Mouse (Mus musculus): ENCODE data around the gene Tmem132b. TPM values are rescaled to one million over a fixed set of nuclear protein-coding genes. Genes with fewer than 3 reads are reported as not detected.

The Tmem132b gene
- polyA plus RNA-seq, 1 experiment from 2014 or later = 4.2 TPM

DNA sequence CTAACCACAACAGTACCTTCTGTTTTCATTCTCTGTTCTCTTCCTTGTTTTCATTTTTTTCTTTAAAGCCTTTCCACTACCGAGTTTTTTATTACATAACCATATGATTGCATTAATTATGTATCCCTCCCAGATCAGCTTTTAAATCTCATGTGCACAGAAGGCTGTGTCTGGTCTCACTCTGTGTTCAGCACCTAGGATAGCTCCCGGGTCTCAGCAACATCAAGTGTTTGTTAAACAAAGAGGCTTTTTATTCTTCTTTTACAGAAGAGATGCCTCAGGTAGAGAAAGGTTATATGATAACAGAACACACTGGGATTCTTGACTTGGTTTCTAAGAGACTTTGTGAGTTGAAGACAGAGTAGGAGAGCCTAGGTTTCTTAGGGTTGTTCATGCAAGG, 241.2 kb downstream of the Tmem132b start:
- WGBS = 48% methylated on average over 2 of the region's 2 CpGs
- no peaks in the 10 kb centered on the region for H3K36me3 ChIP-seq (ENCODE audit: control insufficient read depth, insufficient read depth, low read length)
- H3K4me2 ChIP-seq (ENCODE audit: low read length) = no peak overlapping the region

DNA sequence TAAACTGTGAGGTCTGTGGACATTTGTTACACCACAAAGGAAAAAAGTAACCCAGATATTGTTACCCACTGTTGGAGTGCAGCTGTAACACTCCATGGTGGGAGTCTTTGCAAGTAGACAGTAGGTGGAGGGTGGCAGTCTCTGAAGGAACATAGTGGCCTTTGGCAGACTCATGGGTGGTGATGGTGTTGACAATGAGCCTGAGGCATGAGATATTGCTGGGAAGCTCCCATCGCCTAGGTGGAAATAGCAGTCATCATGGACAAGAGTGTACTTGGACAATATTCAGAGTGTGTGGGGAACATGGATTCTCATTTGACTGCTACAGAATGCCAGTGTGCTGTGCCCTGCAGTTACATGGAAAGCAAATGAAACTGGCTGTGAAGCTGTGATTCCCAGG, 248.8 kb downstream of the Tmem132b start:
- no peak overlapping the region for H3K4me2 ChIP-seq (ENCODE audit: low read length)
- no peak for ATAC-seq
- WGBS = 100% methylated on average over 1 of the region's 1 CpGs
- H3K4me3 ChIP-seq (ENCODE audit: low read length) = no peak overlapping the region
- H3K9ac ChIP-seq (ENCODE audit: low read depth, low read length) = no peak overlapping the region
- no peak overlapping the region for H3K27ac ChIP-seq (ENCODE audit: low read depth, low read length)
- no peaks in the 10 kb centered on the region for H3K27me3 ChIP-seq (replicated peaks; ENCODE audit: control insufficient read depth, insufficient read depth, low read length)
- no peaks in the 10 kb centered on the region for H3K4me1 ChIP-seq (ENCODE audit: control insufficient read depth, insufficient read depth, low read depth, low read length)
- no peaks in the 10 kb centered on the region for H3K36me3 ChIP-seq (ENCODE audit: control insufficient read depth, insufficient read depth, low read length)
- no peaks in the 10 kb centered on the region for H3K9me3 ChIP-seq (ENCODE audit: control insufficient read depth, low read length)

More for the DNA sequence above, 241.2 kb downstream of the Tmem132b start:
- Histone ChIP-seq H3K4me1 (ENCODE audit: control insufficient read depth, insufficient read depth, low read depth, low read length) (no peaks in the 10 kb centered on the region), H3K27me3 (replicated peaks; ENCODE audit: control insufficient read depth, insufficient read depth, low read length) (no peaks in the 10 kb centered on the region), H3K27ac (ENCODE audit: low read depth, low read length) (no peak overlapping the region), H3K9me3 (ENCODE audit: control insufficient read depth, low read length) (no peaks in the 10 kb centered on the region), H3K9ac (ENCODE audit: low read depth, low read length) (no peak overlapping the region), H3K4me3 (ENCODE audit: low read length) (no peak overlapping the region)
- no peak for ATAC-seq

DNA sequence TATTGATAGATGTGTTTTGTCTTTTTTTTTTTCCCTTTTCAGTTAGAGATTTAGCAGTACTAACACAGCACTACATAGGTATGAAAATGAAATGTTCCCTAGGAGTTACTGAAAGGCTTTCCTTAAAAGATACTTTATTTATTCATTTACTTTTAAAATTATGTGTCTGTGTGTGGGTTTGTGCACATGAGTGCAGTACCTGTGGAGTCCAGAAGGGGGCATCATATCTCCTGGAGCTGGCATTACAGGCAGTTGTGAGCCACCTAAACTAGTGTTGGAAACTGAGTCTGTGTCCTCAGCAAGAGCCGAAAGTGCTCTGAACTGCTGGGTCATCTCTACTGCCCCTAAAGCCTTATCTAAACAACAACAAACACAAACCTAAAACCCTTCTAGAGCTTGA, 261.1 kb downstream of the Tmem132b start:
- Histone ChIP-seq H3K4me1 (ENCODE audit: control insufficient read depth, insufficient read depth, low read depth, low read length) (no peaks in the 10 kb centered on the region), H3K27ac (ENCODE audit: low read depth, low read length) (no peak overlapping the region), H3K4me2 (ENCODE audit: low read length) (no peak overlapping the region), H3K9me3 (ENCODE audit: control insufficient read depth, low read length) (0 out of 2 replicates have a peak, but pooled peaks cover 2% of the 10 kb centered on the region), H3K9ac (ENCODE audit: low read depth, low read length) (no peak overlapping the region), H3K27me3 (replicated peaks; ENCODE audit: control insufficient read depth, insufficient read depth, low read length) (no peaks in the 10 kb centered on the region), H3K36me3 (ENCODE audit: control insufficient read depth, insufficient read depth, low read length) (no peaks in the 10 kb centered on the region), H3K4me3 (ENCODE audit: low read length) (no peak overlapping the region)
- ATAC-seq = no peak
- WGBS = 93% methylated on average over 1 of the region's 1 CpGs

DNA sequence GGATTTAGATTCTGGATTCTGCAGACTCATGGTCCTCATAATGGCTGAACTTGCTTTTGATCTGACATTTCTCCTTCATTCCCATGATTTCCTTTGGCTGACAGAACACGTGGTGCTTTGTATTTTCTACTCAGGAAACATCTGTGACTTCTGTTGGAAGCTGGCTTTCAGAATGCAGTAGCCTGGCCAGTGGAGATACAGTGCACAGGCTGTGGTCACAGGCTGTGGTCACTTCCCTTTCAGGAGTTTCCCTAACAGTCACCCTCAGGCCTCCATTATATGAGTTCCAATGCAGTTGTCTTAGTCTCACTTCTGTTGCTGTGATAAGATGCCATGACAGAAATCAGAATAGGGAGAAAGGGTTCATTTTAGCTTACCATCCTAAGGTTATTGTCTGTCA, 262.7 kb downstream of the Tmem132b start:
- no peaks in the 10 kb centered on the region for H3K27me3 ChIP-seq (replicated peaks; ENCODE audit: control insufficient read depth, insufficient read depth, low read length)
- no peak overlapping the region for H3K4me2 ChIP-seq (ENCODE audit: low read length)
- H3K36me3 ChIP-seq (ENCODE audit: control insufficient read depth, insufficient read depth, low read length) = no peaks in the 10 kb centered on the region
- 0 out of 2 replicates have a peak, but pooled peaks cover 2% of the 10 kb centered on the region for H3K9me3 ChIP-seq (ENCODE audit: control insufficient read depth, low read length)
- ATAC-seq = no peak
- no peak overlapping the region for H3K27ac ChIP-seq (ENCODE audit: low read depth, low read length)
- 58% methylated on average over 1 of the region's 1 CpGs for WGBS
- H3K4me1 ChIP-seq (ENCODE audit: control insufficient read depth, insufficient read depth, low read depth, low read length) = no peaks in the 10 kb centered on the region
- no peak overlapping the region for H3K4me3 ChIP-seq (ENCODE audit: low read length)
- no peak overlapping the region for H3K9ac ChIP-seq (ENCODE audit: low read depth, low read length)

DNA sequence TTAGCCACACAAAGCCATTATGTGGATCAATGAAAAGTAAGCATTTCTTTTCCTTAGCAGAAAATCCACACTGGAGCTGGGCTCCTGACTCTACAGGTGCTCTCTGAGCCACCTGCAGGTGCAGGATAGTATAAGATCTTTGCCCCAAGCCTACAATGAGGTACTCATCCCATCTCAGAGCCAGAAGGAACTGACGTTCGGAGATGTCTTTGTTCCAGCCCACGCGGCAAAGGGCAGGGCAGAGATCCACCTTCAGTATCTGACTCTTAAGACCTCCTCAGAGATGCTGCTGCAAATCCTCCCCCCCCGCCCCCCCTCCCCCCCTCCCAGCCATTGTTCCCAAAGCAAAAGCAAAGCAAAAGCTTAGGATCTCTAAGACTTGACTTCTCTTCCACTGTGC, 268.0 kb downstream of the Tmem132b start:
- H3K9ac ChIP-seq (ENCODE audit: low read depth, low read length) = no peak overlapping the region
- WGBS = 21% methylated on average over 5 of the region's 5 CpGs
- no peak overlapping the region for H3K4me3 ChIP-seq (ENCODE audit: low read length)
- no peaks in the 10 kb centered on the region for H3K36me3 ChIP-seq (ENCODE audit: control insufficient read depth, insufficient read depth, low read length)
- no peaks in the 10 kb centered on the region for H3K4me1 ChIP-seq (ENCODE audit: control insufficient read depth, insufficient read depth, low read depth, low read length)
- no peak for ATAC-seq
- no peak overlapping the region for H3K4me2 ChIP-seq (ENCODE audit: low read length)
- no peaks in the 10 kb centered on the region for H3K27me3 ChIP-seq (replicated peaks; ENCODE audit: control insufficient read depth, insufficient read depth, low read length)
- no peak overlapping the region for H3K27ac ChIP-seq (ENCODE audit: low read depth, low read length)
- no peaks in the 10 kb centered on the region for H3K9me3 ChIP-seq (ENCODE audit: control insufficient read depth, low read length)

DNA sequence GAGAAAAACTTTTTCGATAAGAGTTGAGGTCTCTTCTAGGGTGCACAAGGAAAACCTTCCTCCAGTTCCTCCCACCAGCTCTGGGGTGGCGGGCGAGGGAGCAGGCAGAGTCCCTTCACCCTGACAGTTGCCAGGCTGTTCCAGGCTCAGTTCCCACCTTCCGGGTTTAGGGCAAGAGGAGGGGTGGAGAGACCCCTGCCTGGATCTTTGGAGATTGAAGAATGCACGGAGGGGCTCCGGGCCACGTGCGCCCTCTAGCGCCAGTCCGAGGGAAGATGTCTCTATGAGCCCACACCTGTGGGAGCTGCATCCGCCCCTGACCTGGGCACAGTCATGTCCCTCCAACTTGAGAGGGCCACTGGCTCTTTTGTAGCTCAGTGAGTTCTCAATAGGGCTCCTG, 268.5 kb downstream of the Tmem132b start:
- WGBS = 7% methylated on average over 10 of the region's 11 CpGs
- ATAC-seq = no peak

DNA sequence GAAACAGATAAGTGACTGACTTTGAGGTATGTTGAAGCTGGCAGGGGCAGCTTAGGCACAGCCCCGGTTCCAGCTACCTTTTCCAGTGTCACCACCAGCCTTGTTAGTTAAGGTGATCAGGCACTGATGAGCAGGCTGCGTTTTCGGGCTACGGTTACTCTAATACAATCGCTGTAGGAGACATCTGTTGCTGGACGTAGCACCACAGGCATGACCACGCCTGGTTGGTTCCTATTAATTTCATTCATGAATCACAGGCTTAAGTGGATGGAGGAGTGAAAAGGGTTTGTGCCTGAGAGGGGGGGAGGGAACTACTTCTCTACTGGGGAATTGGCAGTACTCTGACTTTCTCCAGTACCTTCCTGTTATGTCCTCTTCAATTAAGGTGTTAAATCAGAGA, 271.2 kb downstream of the Tmem132b start:
- Histone ChIP-seq H3K4me2 (ENCODE audit: low read length) (no peak overlapping the region), H3K4me1 (ENCODE audit: control insufficient read depth, insufficient read depth, low read depth, low read length) (no peaks in the 10 kb centered on the region), H3K27me3 (replicated peaks; ENCODE audit: control insufficient read depth, insufficient read depth, low read length) (no peaks in the 10 kb centered on the region), H3K9ac (ENCODE audit: low read depth, low read length) (no peak overlapping the region), H3K9me3 (ENCODE audit: control insufficient read depth, low read length) (no peaks in the 10 kb centered on the region), H3K36me3 (ENCODE audit: control insufficient read depth, insufficient read depth, low read length) (no peaks in the 10 kb centered on the region), H3K27ac (ENCODE audit: low read depth, low read length) (no peak overlapping the region), H3K4me3 (ENCODE audit: low read length) (no peak overlapping the region)
- peak; percentile 48; the same call in 1 of the 2 replicates for ATAC-seq
- 56% methylated on average over 7 of the region's 7 CpGs for WGBS

More for the DNA sequence above, 268.5 kb downstream of the Tmem132b start:
- Histone ChIP-seq H3K4me3 (ENCODE audit: low read length) (no peak overlapping the region), H3K9me3 (ENCODE audit: control insufficient read depth, low read length) (no peaks in the 10 kb centered on the region), H3K36me3 (ENCODE audit: control insufficient read depth, insufficient read depth, low read length) (no peaks in the 10 kb centered on the region), H3K27ac (ENCODE audit: low read depth, low read length) (no peak overlapping the region), H3K4me1 (ENCODE audit: control insufficient read depth, insufficient read depth, low read depth, low read length) (no peaks in the 10 kb centered on the region), H3K4me2 (ENCODE audit: low read length) (no peak overlapping the region), H3K9ac (ENCODE audit: low read depth, low read length) (no peak overlapping the region), H3K27me3 (replicated peaks; ENCODE audit: control insufficient read depth, insufficient read depth, low read length) (no peaks in the 10 kb centered on the region)

DNA sequence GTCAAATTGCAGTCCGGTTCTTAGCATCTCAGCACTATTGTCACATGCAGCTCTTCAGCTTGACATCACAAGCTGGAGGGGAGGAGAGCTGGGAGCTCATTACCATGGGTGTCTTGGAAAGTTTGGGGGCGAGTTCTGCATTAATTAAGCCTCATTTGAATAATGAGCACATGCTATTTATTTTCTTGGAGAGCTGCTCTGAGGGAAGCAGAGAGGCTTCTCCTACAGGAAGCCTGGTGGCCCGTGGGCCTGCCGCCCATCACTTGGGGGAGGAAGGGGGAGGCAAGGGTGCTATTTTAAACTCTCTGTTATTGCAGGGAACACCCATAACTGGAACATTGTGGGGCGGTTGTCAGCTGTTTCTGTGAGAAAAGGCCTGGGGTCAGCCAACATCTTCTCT, 273.8 kb downstream of the Tmem132b start:
- Histone ChIP-seq H3K9ac (ENCODE audit: low read depth, low read length) (no peak overlapping the region), H3K9me3 (ENCODE audit: control insufficient read depth, low read length) (no peaks in the 10 kb centered on the region), H3K36me3 (ENCODE audit: control insufficient read depth, insufficient read depth, low read length) (no peaks in the 10 kb centered on the region), H3K4me3 (ENCODE audit: low read length) (no peak overlapping the region), H3K4me1 (ENCODE audit: control insufficient read depth, insufficient read depth, low read depth, low read length) (no peaks in the 10 kb centered on the region), H3K27me3 (replicated peaks; ENCODE audit: control insufficient read depth, insufficient read depth, low read length) (no peaks in the 10 kb centered on the region), H3K27ac (ENCODE audit: low read depth, low read length) (no peak overlapping the region), H3K4me2 (ENCODE audit: low read length) (no peak overlapping the region)
- ATAC-seq = no peak
- WGBS = 53% methylated on average over 5 of the region's 5 CpGs

DNA sequence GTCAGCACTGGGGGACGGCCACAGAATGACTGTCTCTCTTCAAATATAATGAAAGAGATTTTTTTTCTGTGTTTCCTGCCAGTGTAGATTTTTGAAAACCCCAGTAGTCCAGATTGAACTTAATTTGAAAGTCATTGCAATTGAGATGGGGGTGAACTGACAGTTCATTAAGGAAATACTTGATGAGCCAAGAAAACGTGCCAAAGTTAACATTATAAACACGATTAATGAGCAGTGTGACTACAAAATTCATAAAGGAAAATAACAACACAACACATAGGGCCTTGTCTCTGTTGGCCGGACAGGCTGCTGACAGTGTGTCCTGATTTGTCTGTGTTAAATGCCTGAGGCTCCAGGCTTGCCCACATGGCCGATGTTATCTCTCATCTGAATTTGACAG, 276.3 kb downstream of the Tmem132b start:
- Histone ChIP-seq H3K9ac (ENCODE audit: low read depth, low read length) (no peak overlapping the region), H3K4me1 (ENCODE audit: control insufficient read depth, insufficient read depth, low read depth, low read length) (no peaks in the 10 kb centered on the region), H3K4me2 (ENCODE audit: low read length) (no peak overlapping the region), H3K4me3 (ENCODE audit: low read length) (no peak overlapping the region), H3K9me3 (ENCODE audit: control insufficient read depth, low read length) (no peaks in the 10 kb centered on the region), H3K27ac (ENCODE audit: low read depth, low read length) (no peak overlapping the region), H3K36me3 (ENCODE audit: control insufficient read depth, insufficient read depth, low read length) (no peaks in the 10 kb centered on the region), H3K27me3 (replicated peaks; ENCODE audit: control insufficient read depth, insufficient read depth, low read length) (no peaks in the 10 kb centered on the region)
- WGBS = 68% methylated on average over 5 of the region's 5 CpGs
- no peak for ATAC-seq

DNA sequence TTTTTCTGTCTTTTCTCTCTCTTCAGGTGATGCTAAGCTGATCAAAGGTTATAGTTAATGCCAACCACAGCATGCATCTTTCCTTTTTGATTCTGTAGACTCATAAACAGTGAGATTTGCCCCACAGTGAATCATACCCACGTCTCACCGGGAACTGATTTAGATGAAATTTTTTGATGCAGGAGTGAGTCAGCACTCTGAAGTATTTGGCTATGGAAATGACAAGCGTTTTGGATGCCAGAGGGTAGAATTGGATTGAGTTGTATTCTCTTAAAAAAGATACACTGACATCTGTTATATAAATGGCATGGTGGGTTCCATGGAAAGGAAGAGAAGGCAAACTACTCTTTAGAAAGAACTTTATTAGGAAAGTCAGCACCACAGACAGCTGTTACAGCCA, 297.8 kb downstream of the Tmem132b start:
- no peaks in the 10 kb centered on the region for H3K36me3 ChIP-seq (ENCODE audit: control insufficient read depth, insufficient read depth, low read length)
- ATAC-seq = no peak
- WGBS = 86% methylated on average over 3 of the region's 3 CpGs
- H3K9ac ChIP-seq (ENCODE audit: low read depth, low read length) = no peak overlapping the region
- no peaks in the 10 kb centered on the region for H3K27me3 ChIP-seq (replicated peaks; ENCODE audit: control insufficient read depth, insufficient read depth, low read length)
- no peak overlapping the region for H3K4me2 ChIP-seq (ENCODE audit: low read length)
- H3K4me3 ChIP-seq (ENCODE audit: low read length) = no peak overlapping the region
- H3K9me3 ChIP-seq (ENCODE audit: control insufficient read depth, low read length) = 0 out of 2 replicates have a peak, but pooled peaks cover under 1% of the 10 kb centered on the region
- H3K4me1 ChIP-seq (ENCODE audit: control insufficient read depth, insufficient read depth, low read depth, low read length) = no peaks in the 10 kb centered on the region
- H3K27ac ChIP-seq (ENCODE audit: low read depth, low read length) = no peak overlapping the region

Data from hindbrain, embryonic 16.5 days (tissue).